Mouse (Mus musculus): ENCODE results near the gene Arhgef16. TPM values are rescaled to one million over a fixed set of nuclear protein-coding genes. Genes with fewer than 3 reads are reported as not detected.

The Arhgef16 gene
- polyA plus RNA-seq, 1 experiment from 2014 or later = 1.8 TPM

DNA sequence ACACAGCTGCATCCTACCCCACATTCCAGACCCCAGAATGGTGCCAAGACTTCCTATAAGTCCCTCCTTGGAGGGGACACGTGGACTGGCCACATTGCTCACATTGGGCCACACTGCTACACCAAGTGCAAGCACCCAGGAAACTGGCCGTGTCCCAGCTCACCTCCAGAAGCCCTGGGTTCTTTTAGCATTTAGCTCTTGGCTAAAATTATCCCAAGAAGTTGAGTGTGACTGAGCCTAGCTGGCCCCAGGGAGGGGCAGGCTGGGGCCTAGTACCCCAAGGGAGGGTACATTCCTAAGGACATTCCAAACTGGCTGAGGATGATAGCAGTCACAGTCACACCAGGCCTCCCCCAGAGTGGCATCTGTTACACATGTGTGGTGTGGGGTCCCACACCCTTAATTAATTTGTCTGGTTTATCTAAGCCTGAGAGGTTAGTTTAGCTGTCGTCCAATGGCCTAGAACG lies 7.7 kb downstream of the Arhgef16 start:
- Histone ChIP-seq H3K27me3 (peaks cover 2% of the 10 kb centered on the region), H3K27ac (0 out of 2 replicates have a peak overlapping the region, but pooled peaks have one; percentile 39), H3K9ac (no peak overlapping the region), H3K4me3 (no peak overlapping the region), H3K4me2 (no peak overlapping the region), H3K9me3 (replicated peaks) (no peaks in the 10 kb centered on the region), H3K36me3 (no peaks in the 10 kb centered on the region), H3K4me1 (replicated peaks) (peaks cover 21% of the 10 kb centered on the region)
- ATAC-seq (replicated peaks; ENCODE audit: insufficient number of reproducible peaks, insufficient read depth, low FRiP score, low read depth) = peak; percentile 29; the same call in 1 of the 2 replicates
- WGBS = 34% methylated on average over 4 of the region's 4 CpGs

DNA sequence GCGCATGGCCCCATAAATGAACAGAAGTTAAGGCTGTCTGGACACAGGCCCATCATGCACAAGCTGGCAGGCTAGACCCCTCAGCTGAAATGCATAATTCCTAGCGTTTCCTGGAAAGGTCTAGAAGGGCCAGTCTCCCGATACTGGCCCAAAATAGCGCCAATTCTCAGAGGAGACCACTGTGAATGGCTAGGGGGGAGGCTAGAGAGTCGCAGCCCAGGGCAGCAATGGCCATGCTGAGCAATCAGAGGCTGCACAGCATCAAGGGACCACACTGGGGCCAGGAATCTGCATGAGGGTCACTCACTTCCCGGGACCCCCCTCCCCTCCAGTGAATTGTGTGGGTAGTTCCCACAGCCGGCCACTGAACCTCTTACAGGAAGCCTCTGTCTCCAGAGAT lies 17.8 kb downstream of the Arhgef16 start:
- Histone ChIP-seq H3K27ac (no peak overlapping the region), H3K4me3 (no peak overlapping the region), H3K36me3 (no peaks in the 10 kb centered on the region), H3K4me2 (no peak overlapping the region), H3K4me1 (replicated peaks) (0 out of 2 replicates have a peak, but pooled peaks cover 3% of the 10 kb centered on the region), H3K9me3 (replicated peaks) (no peaks in the 10 kb centered on the region), H3K27me3 (no peaks in the 10 kb centered on the region; the same call in 1 of the 2 replicates), H3K9ac (no peak overlapping the region)
- ATAC-seq (replicated peaks; ENCODE audit: insufficient number of reproducible peaks, insufficient read depth, low FRiP score, low read depth) = no peak
- 56% methylated on average over 7 of the region's 7 CpGs for WGBS

- H3K9ac ChIP-seq = no peak overlapping the region
- WGBS = 58% methylated on average over 9 of the region's 9 CpGs
- H3K4me1 ChIP-seq (replicated peaks) = 0 out of 2 replicates have a peak, but pooled peaks cover 3% of the 10 kb centered on the region
- H3K27ac ChIP-seq = no peak overlapping the region
- H3K36me3 ChIP-seq = no peaks in the 10 kb centered on the region
- H3K27me3 ChIP-seq = no peaks in the 10 kb centered on the region
- H3K9me3 ChIP-seq (replicated peaks) = no peaks in the 10 kb centered on the region
- no peak overlapping the region for H3K4me3 ChIP-seq
- H3K4me2 ChIP-seq = no peak overlapping the region
- ATAC-seq (replicated peaks; ENCODE audit: insufficient number of reproducible peaks, insufficient read depth, low FRiP score, low read depth) = no peak
These were observed 22.0 kb downstream of the Arhgef16 start for GRCm38 (mm10) chr4:154279481-154279880.

DNA sequence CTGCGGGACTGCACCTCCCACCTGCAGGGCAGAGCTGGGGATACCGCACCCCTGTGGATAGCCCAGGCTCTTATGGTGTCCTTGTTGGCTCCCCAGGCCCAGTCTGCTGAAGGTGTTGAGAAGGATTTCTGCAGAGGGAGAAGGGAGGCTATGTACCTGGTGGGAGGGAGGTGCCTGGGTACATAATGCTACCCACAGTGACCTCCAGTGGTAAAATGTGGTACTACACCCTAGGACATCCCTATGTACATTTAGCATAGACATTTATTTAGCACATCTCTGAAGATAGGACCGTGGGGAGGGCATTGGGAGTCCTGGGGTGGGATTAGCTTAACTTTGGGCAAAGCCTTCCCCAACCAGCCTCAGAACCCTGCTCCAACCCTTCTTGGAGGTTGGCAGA lies 28.5 kb downstream of the Arhgef16 start:
- Histone ChIP-seq H3K4me1 (replicated peaks) (no peaks in the 10 kb centered on the region; the same call in 1 of the 2 replicates), H3K9me3 (replicated peaks) (no peaks in the 10 kb centered on the region), H3K9ac (no peak overlapping the region), H3K27me3 (no peaks in the 10 kb centered on the region), H3K4me2 (no peak overlapping the region), H3K4me3 (no peak overlapping the region), H3K36me3 (no peaks in the 10 kb centered on the region; the same call in 1 of the 2 replicates), H3K27ac (no peak overlapping the region)
- WGBS = 51% methylated on average over 3 of the region's 3 CpGs
- no peak for ATAC-seq (replicated peaks; ENCODE audit: insufficient number of reproducible peaks, insufficient read depth, low FRiP score, low read depth)

DNA sequence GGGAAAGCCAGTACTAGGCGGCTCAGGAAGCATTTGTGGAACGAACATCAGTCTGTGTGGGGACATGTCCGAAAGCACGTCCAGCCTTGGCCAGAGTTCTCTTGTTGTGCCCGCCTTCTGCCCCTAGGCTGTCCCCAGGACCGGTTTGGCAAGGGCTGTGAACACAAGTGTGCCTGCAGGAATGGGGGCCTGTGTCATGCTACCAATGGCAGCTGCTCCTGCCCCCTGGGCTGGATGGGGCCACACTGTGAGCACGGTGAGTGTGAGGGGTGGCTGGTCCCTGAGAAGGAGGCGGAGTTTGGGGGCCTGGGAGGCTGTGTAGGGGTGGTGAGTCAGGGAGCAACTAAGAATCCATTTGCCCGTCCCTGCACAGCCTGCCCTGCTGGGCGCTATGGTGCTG lies 32.0 kb downstream of the Arhgef16 start:
- peak; percentile 32; the same call in 1 of the 2 replicates for ATAC-seq (replicated peaks; ENCODE audit: insufficient number of reproducible peaks, insufficient read depth, low FRiP score, low read depth)
- no peak overlapping the region for H3K9ac ChIP-seq
- H3K4me1 ChIP-seq (replicated peaks) = no peaks in the 10 kb centered on the region; the same call in 1 of the 2 replicates
- no peaks in the 10 kb centered on the region for H3K9me3 ChIP-seq (replicated peaks)
- no peak overlapping the region for H3K27ac ChIP-seq
- 43% methylated on average over 10 of the region's 10 CpGs for WGBS
- no peak overlapping the region for H3K4me2 ChIP-seq
- H3K27me3 ChIP-seq = no peaks in the 10 kb centered on the region
- no peak overlapping the region for H3K4me3 ChIP-seq
- H3K36me3 ChIP-seq = no peaks in the 10 kb centered on the region; the same call in 1 of the 2 replicates

DNA sequence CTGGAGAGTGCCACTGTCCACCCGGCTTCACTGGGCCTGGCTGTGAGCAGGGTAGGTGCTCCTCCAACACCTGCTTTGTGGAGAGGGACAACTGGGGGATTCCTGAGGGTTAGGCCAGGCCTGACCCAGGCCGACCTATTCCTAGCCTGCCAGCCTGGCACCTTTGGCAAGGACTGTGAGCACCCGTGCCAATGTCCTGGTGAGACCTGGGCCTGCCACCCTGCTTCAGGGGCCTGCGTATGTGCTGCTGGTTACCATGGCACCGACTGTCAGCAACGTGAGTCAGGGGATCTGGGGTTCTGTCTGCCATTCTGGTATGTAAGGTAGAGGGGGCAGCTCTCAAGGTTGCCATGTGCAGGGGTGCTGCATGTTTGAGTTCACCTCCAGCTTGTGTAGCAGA lies 34.0 kb downstream of the Arhgef16 start:
- H3K36me3 ChIP-seq = no peaks in the 10 kb centered on the region; the same call in 1 of the 2 replicates
- no peaks in the 10 kb centered on the region for H3K9me3 ChIP-seq (replicated peaks)
- no peak overlapping the region for H3K9ac ChIP-seq
- no peak overlapping the region for H3K4me3 ChIP-seq
- WGBS = 75% methylated on average over 6 of the region's 6 CpGs
- ATAC-seq (replicated peaks; ENCODE audit: insufficient number of reproducible peaks, insufficient read depth, low FRiP score, low read depth) = no peak
- H3K4me2 ChIP-seq = no peak overlapping the region
- H3K4me1 ChIP-seq (replicated peaks) = no peaks in the 10 kb centered on the region; the same call in 1 of the 2 replicates
- no peak overlapping the region for H3K27ac ChIP-seq
- no peaks in the 10 kb centered on the region for H3K27me3 ChIP-seq

- WGBS = 31% methylated on average over 4 of the region's 4 CpGs
- no peak overlapping the region for H3K27ac ChIP-seq
- no peak overlapping the region for H3K4me2 ChIP-seq
- H3K4me3 ChIP-seq = no peak overlapping the region
- H3K27me3 ChIP-seq = no peaks in the 10 kb centered on the region
- no peak overlapping the region for H3K9ac ChIP-seq
- H3K4me1 ChIP-seq (replicated peaks) = no peaks in the 10 kb centered on the region
- ATAC-seq (replicated peaks; ENCODE audit: insufficient number of reproducible peaks, insufficient read depth, low FRiP score, low read depth) = no peak
- H3K9me3 ChIP-seq (replicated peaks) = no peaks in the 10 kb centered on the region
- no peaks in the 10 kb centered on the region; the same call in 1 of the 2 replicates for H3K36me3 ChIP-seq
These were observed 39.4 kb downstream of the Arhgef16 start for GRCm38 (mm10) chr4:154262071-154262470.

GRCm38 (mm10) chr4:154260755-154261154 lies 40.7 kb downstream of the Arhgef16 start:
- Histone ChIP-seq H3K4me2 (no peak overlapping the region), H3K27me3 (no peaks in the 10 kb centered on the region), H3K27ac (no peak overlapping the region), H3K9me3 (replicated peaks) (no peaks in the 10 kb centered on the region), H3K36me3 (no peaks in the 10 kb centered on the region; the same call in 1 of the 2 replicates), H3K9ac (no peak overlapping the region), H3K4me1 (replicated peaks) (no peaks in the 10 kb centered on the region), H3K4me3 (no peak overlapping the region)
- no peak for ATAC-seq (replicated peaks; ENCODE audit: insufficient number of reproducible peaks, insufficient read depth, low FRiP score, low read depth)
- WGBS = 85% methylated on average over 5 of the region's 5 CpGs

- 84% methylated on average over 20 of the region's 20 CpGs for WGBS
These were observed 48.8 kb downstream of the Arhgef16 start for GRCm38 (mm10) chr4:154252537-154253255.

DNA sequence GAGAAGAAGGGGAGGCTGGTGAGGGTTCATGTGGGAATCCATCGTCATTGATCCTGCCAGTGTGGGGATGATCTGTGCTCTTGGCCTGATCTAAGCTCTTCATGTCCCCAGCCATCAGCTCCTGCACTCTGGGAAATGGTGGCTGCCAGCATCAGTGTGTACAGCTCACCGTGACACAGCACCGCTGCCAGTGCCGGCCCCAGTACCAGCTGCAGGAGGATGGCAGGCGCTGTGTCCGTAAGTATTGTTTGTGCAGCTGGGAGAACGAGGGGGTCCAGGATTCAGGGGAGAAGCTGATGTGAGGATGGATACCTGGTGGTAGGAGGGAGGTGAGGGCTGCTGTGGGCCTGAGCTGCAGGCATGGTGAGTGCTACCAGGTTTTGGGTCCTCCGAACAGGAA lies 52.2 kb downstream of the Arhgef16 start:
- Histone ChIP-seq H3K27ac (no peak overlapping the region), H3K9me3 (replicated peaks) (no peaks in the 10 kb centered on the region), H3K36me3 (no peaks in the 10 kb centered on the region), H3K4me2 (no peak overlapping the region), H3K9ac (no peak overlapping the region), H3K27me3 (0 out of 2 replicates have a peak, but pooled peaks cover 4% of the 10 kb centered on the region), H3K4me1 (replicated peaks) (peaks cover 15% of the 10 kb centered on the region), H3K4me3 (no peak overlapping the region)
- ATAC-seq (replicated peaks; ENCODE audit: insufficient number of reproducible peaks, insufficient read depth, low FRiP score, low read depth) = no peak
- WGBS = 89% methylated on average over 8 of the region's 8 CpGs

More at GRCm38 (mm10) chr4:154252537-154253255, 48.8 kb downstream of the Arhgef16 start:
- H3K27ac ChIP-seq = no peak overlapping the region
- no peaks in the 10 kb centered on the region for H3K9me3 ChIP-seq (replicated peaks)
- H3K36me3 ChIP-seq = no peaks in the 10 kb centered on the region
- H3K27me3 ChIP-seq = 0 out of 2 replicates have a peak, but pooled peaks cover 3% of the 10 kb centered on the region
- ATAC-seq (replicated peaks; ENCODE audit: insufficient number of reproducible peaks, insufficient read depth, low FRiP score, low read depth) = no peak
- H3K4me2 ChIP-seq = no peak overlapping the region
- no peak overlapping the region for H3K9ac ChIP-seq
- no peak overlapping the region for H3K4me3 ChIP-seq
- peaks cover 5% of the 10 kb centered on the region; the same call in 1 of the 2 replicates for H3K4me1 ChIP-seq (replicated peaks)

GRCm38 (mm10) chr4:154248092-154248805 lies 53.2 kb downstream of the Arhgef16 start:
- peaks cover 15% of the 10 kb centered on the region for H3K4me1 ChIP-seq (replicated peaks)
- no peak overlapping the region for H3K4me2 ChIP-seq
- H3K9me3 ChIP-seq (replicated peaks) = no peaks in the 10 kb centered on the region
- H3K27ac ChIP-seq = no peak overlapping the region
- H3K36me3 ChIP-seq = no peaks in the 10 kb centered on the region
- no peak overlapping the region for H3K9ac ChIP-seq
- H3K4me3 ChIP-seq = no peak overlapping the region
- 0 out of 2 replicates have a peak, but pooled peaks cover 4% of the 10 kb centered on the region for H3K27me3 ChIP-seq
- WGBS = 78% methylated on average over 21 of the region's 21 CpGs
- ATAC-seq (replicated peaks; ENCODE audit: insufficient number of reproducible peaks, insufficient read depth, low FRiP score, low read depth) = no peak

Data from heart, embryonic 15.5 days (tissue).